Mouse (Mus musculus): ENCODE measurements around the gene Arl14. TPM values are rescaled to one million over a fixed set of nuclear protein-coding genes. Genes with fewer than 3 reads are reported as not detected.

Arl14 gene
- polyA plus RNA-seq, 1 experiment from 2014 or later, result not detected

DNA sequence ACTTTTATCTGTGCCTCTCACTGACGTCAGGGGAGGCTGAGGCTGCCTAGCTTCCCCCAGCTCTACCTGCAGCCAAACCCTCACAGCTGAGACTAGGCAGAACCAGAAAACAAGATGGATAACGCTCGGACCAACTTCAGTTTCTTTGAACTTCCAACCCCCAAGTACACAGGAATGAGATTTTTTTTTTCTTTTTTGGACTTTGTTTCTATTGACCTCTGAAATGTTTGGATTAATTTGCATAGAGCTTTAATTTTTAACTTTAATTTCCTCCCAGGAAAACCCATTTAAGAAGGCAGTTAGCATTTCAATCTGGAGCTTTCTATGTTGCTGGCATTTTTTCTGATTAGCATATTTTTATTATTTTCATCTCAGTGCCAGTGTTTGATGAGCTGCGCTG lies 36.2 kb upstream of the Arl14 start:
- no peaks in the 10 kb centered on the region for H3K4me1 ChIP-seq (replicated peaks; ENCODE audit: control insufficient read depth, insufficient read depth, low read length)
- ATAC-seq (replicated peaks; ENCODE audit: low FRiP score) (no peak), DNase-seq (ENCODE audit: low spot score) (no peak)
- no peaks in the 10 kb centered on the region for H3K9me3 ChIP-seq (ENCODE audit: control insufficient read depth, low read length)
- no peaks in the 10 kb centered on the region for H3K27me3 ChIP-seq (ENCODE audit: control insufficient read depth, insufficient read depth, low read length)
- no peaks in the 10 kb centered on the region for H3K36me3 ChIP-seq (ENCODE audit: control insufficient read depth, insufficient read depth, low read length)
- H3K9ac ChIP-seq (ENCODE audit: low read length), result no peak overlapping the region
- H3K27ac ChIP-seq (ENCODE audit: low read depth, low read length), result no peak overlapping the region
- no peak overlapping the region for H3K4me3 ChIP-seq (ENCODE audit: low read depth, low read length)
- H3K4me2 ChIP-seq (ENCODE audit: low read depth, low read length, severe bottlenecking), result no peak overlapping the region
- 79% methylated on average over 4 of the region's 4 CpGs for WGBS

DNA sequence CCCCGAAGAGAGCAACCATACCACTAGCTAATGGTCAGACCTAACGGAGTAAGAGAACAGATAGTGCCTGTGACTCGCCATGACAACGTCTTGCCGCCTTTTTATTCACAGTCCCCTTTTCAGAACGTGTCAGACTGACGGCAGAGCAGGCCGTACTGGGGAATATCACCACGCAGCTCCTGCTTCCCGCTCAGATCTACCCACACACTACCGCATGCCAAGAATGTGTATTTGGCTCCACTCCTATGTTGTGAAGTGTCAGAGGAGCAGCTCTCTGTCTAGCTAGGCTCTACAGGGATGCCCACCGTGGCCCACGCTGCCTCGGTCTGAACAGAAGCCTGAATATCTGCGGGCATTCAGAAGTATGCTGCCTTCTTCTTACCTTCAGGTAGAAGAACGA lies 35.6 kb upstream of the Arl14 start:
- Histone ChIP-seq H3K27ac (ENCODE audit: low read depth, low read length) (no peak overlapping the region), H3K4me1 (replicated peaks; ENCODE audit: control insufficient read depth, insufficient read depth, low read length) (no peaks in the 10 kb centered on the region), H3K27me3 (ENCODE audit: control insufficient read depth, insufficient read depth, low read length) (no peaks in the 10 kb centered on the region), H3K9ac (ENCODE audit: low read length) (no peak overlapping the region), H3K4me3 (ENCODE audit: low read depth, low read length) (no peak overlapping the region), H3K4me2 (ENCODE audit: low read depth, low read length, severe bottlenecking) (no peak overlapping the region), H3K9me3 (ENCODE audit: control insufficient read depth, low read length) (no peaks in the 10 kb centered on the region), H3K36me3 (ENCODE audit: control insufficient read depth, insufficient read depth, low read length) (no peaks in the 10 kb centered on the region)
- 89% methylated on average over 16 of the region's 16 CpGs for WGBS
- no peak for DNase-seq (ENCODE audit: low spot score)
- no peak for ATAC-seq (replicated peaks; ENCODE audit: low FRiP score)

DNA sequence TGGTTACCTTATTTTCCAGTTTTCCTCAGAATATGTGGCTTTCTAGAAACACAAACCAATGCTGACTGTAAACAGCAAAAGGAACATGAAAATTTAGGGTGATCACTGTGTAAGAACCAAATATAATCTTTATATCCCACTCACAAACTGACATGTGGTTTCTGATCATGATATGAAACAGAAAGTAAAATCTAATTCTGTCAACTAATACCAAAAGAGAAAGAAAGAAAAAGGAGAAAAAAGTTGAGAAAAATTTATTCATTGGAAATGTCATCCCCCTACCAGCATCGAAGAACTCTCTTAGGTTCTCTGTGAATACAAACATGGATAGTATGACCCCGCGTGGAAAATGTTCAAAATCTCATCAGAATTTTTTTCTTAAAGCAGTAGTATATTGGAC lies 29.2 kb upstream of the Arl14 start:
- no peak overlapping the region for H3K4me2 ChIP-seq (ENCODE audit: low read depth, low read length, severe bottlenecking)
- H3K27ac ChIP-seq (ENCODE audit: low read depth, low read length), result no peak overlapping the region
- no peak overlapping the region for H3K9ac ChIP-seq (ENCODE audit: low read length)
- DNase-seq (ENCODE audit: low spot score) (no peak), ATAC-seq (replicated peaks; ENCODE audit: low FRiP score) (no peak)
- no peaks in the 10 kb centered on the region for H3K36me3 ChIP-seq (ENCODE audit: control insufficient read depth, insufficient read depth, low read length)
- no peak overlapping the region for H3K4me3 ChIP-seq (ENCODE audit: low read depth, low read length)
- no peaks in the 10 kb centered on the region for H3K27me3 ChIP-seq (ENCODE audit: control insufficient read depth, insufficient read depth, low read length)
- 90% methylated on average over 3 of the region's 3 CpGs for WGBS
- no peaks in the 10 kb centered on the region for H3K9me3 ChIP-seq (ENCODE audit: control insufficient read depth, low read length)
- H3K4me1 ChIP-seq (replicated peaks; ENCODE audit: control insufficient read depth, insufficient read depth, low read length), result no peaks in the 10 kb centered on the region

DNA sequence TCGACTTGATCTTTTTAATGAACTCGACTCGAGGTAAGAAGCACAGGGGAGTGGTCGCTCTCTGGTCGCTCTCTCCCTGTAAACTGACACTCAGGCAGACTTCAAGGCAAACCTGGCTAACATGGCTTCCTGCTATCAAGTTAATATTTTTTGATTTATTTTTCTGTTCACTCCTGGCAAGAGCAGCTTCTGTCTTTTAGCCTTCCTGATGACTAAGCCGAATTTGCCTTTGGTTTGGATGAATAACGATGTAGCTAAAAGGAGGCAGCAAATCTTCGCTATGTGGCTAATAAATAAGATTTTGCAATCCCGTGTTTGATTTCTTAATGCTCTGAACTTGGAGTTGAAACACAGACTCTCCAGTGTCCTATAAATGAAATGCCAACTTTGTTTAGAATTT lies 27.7 kb upstream of the Arl14 start:
- no peak overlapping the region for H3K9ac ChIP-seq (ENCODE audit: low read length)
- H3K4me1 ChIP-seq (replicated peaks; ENCODE audit: control insufficient read depth, insufficient read depth, low read length), result no peaks in the 10 kb centered on the region
- no peak overlapping the region for H3K27ac ChIP-seq (ENCODE audit: low read depth, low read length)
- DNase-seq (ENCODE audit: low spot score), result no peak
- no peaks in the 10 kb centered on the region for H3K27me3 ChIP-seq (ENCODE audit: control insufficient read depth, insufficient read depth, low read length)
- no peak overlapping the region for H3K4me2 ChIP-seq (ENCODE audit: low read depth, low read length, severe bottlenecking)
- no peak for ATAC-seq (replicated peaks; ENCODE audit: low FRiP score)
- no peaks in the 10 kb centered on the region for H3K9me3 ChIP-seq (ENCODE audit: control insufficient read depth, low read length)
- H3K4me3 ChIP-seq (ENCODE audit: low read depth, low read length), result no peak overlapping the region
- no peaks in the 10 kb centered on the region for H3K36me3 ChIP-seq (ENCODE audit: control insufficient read depth, insufficient read depth, low read length)
- 71% methylated on average over 9 of the region's 9 CpGs for WGBS

DNA sequence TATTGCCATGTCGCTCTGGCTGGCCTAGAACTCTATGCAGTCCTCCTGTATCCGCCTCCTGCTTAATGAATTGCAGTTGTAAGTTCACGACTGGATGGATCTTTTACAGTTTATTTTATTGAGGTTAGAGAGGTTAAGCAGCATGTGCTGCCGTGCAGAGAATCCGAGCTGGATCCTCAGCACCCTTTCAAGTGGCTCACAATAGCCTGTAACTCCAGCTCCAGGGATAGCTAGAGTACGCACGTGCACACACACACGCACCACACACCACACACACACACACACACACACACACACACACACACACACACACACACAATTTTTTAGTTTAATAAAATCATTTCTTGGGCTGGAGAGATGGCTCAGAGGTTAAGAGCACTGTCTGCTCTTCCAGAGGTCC lies 27.0 kb upstream of the Arl14 start:
- Histone ChIP-seq H3K36me3 (ENCODE audit: control insufficient read depth, insufficient read depth, low read length) (no peaks in the 10 kb centered on the region), H3K4me3 (ENCODE audit: low read depth, low read length) (no peak overlapping the region), H3K4me1 (replicated peaks; ENCODE audit: control insufficient read depth, insufficient read depth, low read length) (no peaks in the 10 kb centered on the region), H3K9me3 (ENCODE audit: control insufficient read depth, low read length) (no peaks in the 10 kb centered on the region), H3K4me2 (ENCODE audit: low read depth, low read length, severe bottlenecking) (no peak overlapping the region), H3K9ac (ENCODE audit: low read length) (no peak overlapping the region), H3K27me3 (ENCODE audit: control insufficient read depth, insufficient read depth, low read length) (no peaks in the 10 kb centered on the region), H3K27ac (ENCODE audit: low read depth, low read length) (no peak overlapping the region)
- WGBS, result 56% methylated on average over 8 of the region's 8 CpGs
- DNase-seq (ENCODE audit: low spot score) (no peak), ATAC-seq (replicated peaks; ENCODE audit: low FRiP score) (no peak)

DNA sequence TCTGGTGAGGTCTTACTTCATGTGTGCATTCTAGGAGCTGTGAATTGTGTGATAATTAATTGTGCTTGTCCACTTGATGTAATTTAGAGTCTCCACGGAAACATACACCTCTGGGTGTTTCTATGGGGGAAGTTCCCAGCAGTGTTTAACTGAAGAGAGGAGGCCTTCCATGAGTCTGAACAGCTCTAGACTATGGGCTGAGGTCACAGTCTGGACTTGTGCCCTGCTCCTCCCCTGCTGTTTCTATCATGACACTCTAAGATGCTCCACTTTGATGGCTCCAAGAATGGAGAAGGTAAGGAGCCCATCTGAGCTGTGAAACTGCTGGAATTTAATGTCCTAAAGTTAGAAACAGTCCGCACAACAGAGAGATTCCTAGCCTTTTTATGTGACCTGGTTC lies 24.1 kb upstream of the Arl14 start:
- Histone ChIP-seq H3K27me3 (ENCODE audit: control insufficient read depth, insufficient read depth, low read length) (no peaks in the 10 kb centered on the region), H3K4me3 (ENCODE audit: low read depth, low read length) (no peak overlapping the region), H3K27ac (ENCODE audit: low read depth, low read length) (no peak overlapping the region), H3K9me3 (ENCODE audit: control insufficient read depth, low read length) (no peaks in the 10 kb centered on the region), H3K9ac (ENCODE audit: low read length) (no peak overlapping the region), H3K4me2 (ENCODE audit: low read depth, low read length, severe bottlenecking) (no peak overlapping the region), H3K4me1 (replicated peaks; ENCODE audit: control insufficient read depth, insufficient read depth, low read length) (no peaks in the 10 kb centered on the region), H3K36me3 (ENCODE audit: control insufficient read depth, insufficient read depth, low read length) (no peaks in the 10 kb centered on the region)
- 80% methylated on average over 2 of the region's 2 CpGs for WGBS
- no peak for ATAC-seq (replicated peaks; ENCODE audit: low FRiP score)
- DNase-seq (ENCODE audit: low spot score), result no peak

DNA sequence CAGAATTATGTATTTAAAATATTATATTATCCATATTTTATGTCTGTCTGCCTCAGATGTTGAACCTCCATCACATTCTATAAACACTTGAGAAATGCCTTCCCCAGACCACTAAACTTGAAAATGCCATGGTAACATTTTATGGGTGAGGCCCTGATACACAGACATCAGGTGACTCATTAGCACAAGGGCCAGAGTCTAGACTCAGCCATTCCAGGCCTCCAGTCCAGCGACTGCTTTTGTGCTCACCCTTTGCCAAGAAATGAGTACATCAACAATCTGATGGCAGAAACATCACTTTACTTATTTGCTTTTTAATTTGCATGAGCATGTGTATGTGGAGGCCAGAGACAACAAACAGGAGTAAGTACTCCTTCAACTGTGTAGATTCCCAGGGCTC lies 22.0 kb upstream of the Arl14 start:
- Histone ChIP-seq H3K27me3 (ENCODE audit: control insufficient read depth, insufficient read depth, low read length) (no peaks in the 10 kb centered on the region), H3K9me3 (ENCODE audit: control insufficient read depth, low read length) (no peaks in the 10 kb centered on the region), H3K4me3 (ENCODE audit: low read depth, low read length) (no peak overlapping the region), H3K4me2 (ENCODE audit: low read depth, low read length, severe bottlenecking) (no peak overlapping the region), H3K4me1 (replicated peaks; ENCODE audit: control insufficient read depth, insufficient read depth, low read length) (no peaks in the 10 kb centered on the region), H3K36me3 (ENCODE audit: control insufficient read depth, insufficient read depth, low read length) (no peaks in the 10 kb centered on the region), H3K27ac (ENCODE audit: low read depth, low read length) (no peak overlapping the region), H3K9ac (ENCODE audit: low read length) (no peak overlapping the region)
- ATAC-seq (replicated peaks; ENCODE audit: low FRiP score), result no peak
- WGBS, result 83% methylated on average over 1 of the region's 1 CpGs
- DNase-seq (ENCODE audit: low spot score), result no peak

DNA sequence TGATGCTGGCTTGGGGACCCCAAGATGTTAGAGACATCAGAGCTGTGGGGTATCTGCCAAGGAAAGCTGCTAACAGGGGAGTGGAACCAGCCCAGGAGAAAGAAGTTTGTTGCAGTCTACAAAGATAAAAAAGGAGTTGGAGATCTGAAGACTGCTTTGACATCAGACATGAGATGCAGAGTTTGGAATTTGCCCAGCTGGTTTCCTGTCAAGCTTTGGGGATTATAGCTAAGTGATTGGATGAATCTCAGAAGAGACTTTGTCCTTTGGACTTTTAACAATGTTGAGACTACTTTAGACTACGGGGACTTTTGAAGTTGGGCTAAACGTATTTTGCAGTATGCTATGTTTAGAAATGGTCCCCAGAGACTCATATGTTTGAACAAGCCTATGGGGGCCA lies 21.0 kb upstream of the Arl14 start:
- ATAC-seq (replicated peaks; ENCODE audit: low FRiP score) (no peak), DNase-seq (ENCODE audit: low spot score) (no peak)
- Histone ChIP-seq H3K9me3 (ENCODE audit: control insufficient read depth, low read length) (no peaks in the 10 kb centered on the region), H3K4me3 (ENCODE audit: low read depth, low read length) (no peak overlapping the region), H3K36me3 (ENCODE audit: control insufficient read depth, insufficient read depth, low read length) (no peaks in the 10 kb centered on the region), H3K27me3 (ENCODE audit: control insufficient read depth, insufficient read depth, low read length) (no peaks in the 10 kb centered on the region), H3K4me2 (ENCODE audit: low read depth, low read length, severe bottlenecking) (no peak overlapping the region), H3K9ac (ENCODE audit: low read length) (no peak overlapping the region), H3K4me1 (replicated peaks; ENCODE audit: control insufficient read depth, insufficient read depth, low read length) (no peaks in the 10 kb centered on the region), H3K27ac (ENCODE audit: low read depth, low read length) (no peak overlapping the region)
- WGBS, result 86% methylated on average over 2 of the region's 2 CpGs

DNA sequence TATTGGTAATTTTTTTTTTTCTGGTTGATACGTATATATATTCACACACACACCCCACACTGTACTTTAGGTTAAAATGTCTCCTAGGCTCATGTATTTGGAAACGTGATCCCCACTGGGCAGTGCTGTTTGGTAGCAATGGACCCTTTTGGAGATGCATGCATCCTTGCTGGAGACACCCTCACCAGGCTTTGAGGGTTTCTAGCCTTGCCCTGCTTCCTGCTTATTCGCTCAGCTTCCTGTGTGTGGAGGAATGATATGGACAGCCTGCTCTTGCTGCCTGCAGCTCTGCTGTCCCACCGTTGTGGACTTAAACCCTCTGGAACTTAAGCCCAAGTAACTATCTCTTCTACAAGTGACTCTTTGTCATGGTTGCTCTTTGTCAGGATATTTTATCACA lies 19.3 kb upstream of the Arl14 start:
- no peaks in the 10 kb centered on the region for H3K4me1 ChIP-seq (replicated peaks; ENCODE audit: control insufficient read depth, insufficient read depth, low read length)
- WGBS, result 78% methylated on average over 4 of the region's 4 CpGs
- H3K27ac ChIP-seq (ENCODE audit: low read depth, low read length), result no peak overlapping the region
- H3K9me3 ChIP-seq (ENCODE audit: control insufficient read depth, low read length), result no peaks in the 10 kb centered on the region
- DNase-seq (ENCODE audit: low spot score) (no peak), ATAC-seq (replicated peaks; ENCODE audit: low FRiP score) (no peak)
- H3K36me3 ChIP-seq (ENCODE audit: control insufficient read depth, insufficient read depth, low read length), result no peaks in the 10 kb centered on the region
- H3K27me3 ChIP-seq (ENCODE audit: control insufficient read depth, insufficient read depth, low read length), result no peaks in the 10 kb centered on the region
- no peak overlapping the region for H3K4me3 ChIP-seq (ENCODE audit: low read depth, low read length)
- no peak overlapping the region for H3K9ac ChIP-seq (ENCODE audit: low read length)
- no peak overlapping the region for H3K4me2 ChIP-seq (ENCODE audit: low read depth, low read length, severe bottlenecking)

All from forebrain, embryonic 11.5 days (tissue).